Mouse (Mus musculus): ENCODE data around the gene Reln.

Gene Reln

GRCm38 (mm10) chr5:22344556-22344975 is at the start of gene Reln:
TSS of gene Reln (minus strand) at chr5:22344702.
- DNase-seq (ENCODE audit: low read depth, low spot score), result peak; percentile 51

GRCm38 (mm10) chr5:22388502-22388901 is 44.0 kb upstream of the Reln start:
- no peak for DNase-seq (ENCODE audit: low read depth, low spot score)

GRCm38 (mm10) chr5:22360510-22360909 is 16.0 kb upstream of the Reln start:
- no peak for DNase-seq (ENCODE audit: low read depth, low spot score)

GRCm38 (mm10) chr5:22348412-22348811 is 3.9 kb upstream of the Reln start:
- no peak for DNase-seq (ENCODE audit: low read depth, low spot score)

- no peak for DNase-seq (ENCODE audit: low read depth, low spot score)
Measured at GRCm38 (mm10) chr5:22347732-22348131, 3.2 kb upstream of the Reln start.

- DNase-seq (ENCODE audit: low read depth, low spot score), result no peak
Measured at GRCm38 (mm10) chr5:22345894-22346635, 1.6 kb upstream of the Reln start.

- DNase-seq (ENCODE audit: low read depth, low spot score), result no peak
Measured at GRCm38 (mm10) chr5:22344976-22345651, 612 bp upstream of the Reln start.

GRCm38 (mm10) chr5:22343843-22344555 is 503 bp downstream of the Reln start:
- DNase-seq (ENCODE audit: low read depth, low spot score), result no peak

GRCm38 (mm10) chr5:22343536-22343842 is 1.0 kb downstream of the Reln start:
- no peak for DNase-seq (ENCODE audit: low read depth, low spot score)

GRCm38 (mm10) chr5:22342461-22342860 is 2.0 kb downstream of the Reln start:
- no peak for DNase-seq (ENCODE audit: low read depth, low spot score)

GRCm38 (mm10) chr5:22340991-22341390 is 3.5 kb downstream of the Reln start:
- DNase-seq (ENCODE audit: low read depth, low spot score), result no peak

- DNase-seq (ENCODE audit: low read depth, low spot score), result no peak
Measured at GRCm38 (mm10) chr5:22335408-22335807, 9.1 kb downstream of the Reln start.

GRCm38 (mm10) chr5:22330802-22331201 is 13.7 kb downstream of the Reln start:
- DNase-seq (ENCODE audit: low read depth, low spot score), result no peak

GRCm38 (mm10) chr5:22328431-22329359 is 15.8 kb downstream of the Reln start:
- DNase-seq (ENCODE audit: low read depth, low spot score), result no peak

GRCm38 (mm10) chr5:22327170-22327569 is 17.3 kb downstream of the Reln start:
- no peak for DNase-seq (ENCODE audit: low read depth, low spot score)

- no peak for DNase-seq (ENCODE audit: low read depth, low spot score)
Measured at GRCm38 (mm10) chr5:22323801-22324200, 20.7 kb downstream of the Reln start.

GRCm38 (mm10) chr5:22317807-22318206 is 26.7 kb downstream of the Reln start:
- no peak for DNase-seq (ENCODE audit: low read depth, low spot score)

- DNase-seq (ENCODE audit: low read depth, low spot score), result no peak
Measured at GRCm38 (mm10) chr5:22316471-22316870, 28.0 kb downstream of the Reln start.

GRCm38 (mm10) chr5:22315990-22316389 is 28.5 kb downstream of the Reln start:
- DNase-seq (ENCODE audit: low read depth, low spot score), result no peak

GRCm38 (mm10) chr5:22312995-22313394 is 31.5 kb downstream of the Reln start:
- DNase-seq (ENCODE audit: low read depth, low spot score), result no peak

GRCm38 (mm10) chr5:22311046-22311445 is 33.5 kb downstream of the Reln start:
- DNase-seq (ENCODE audit: low read depth, low spot score), result no peak

- DNase-seq (ENCODE audit: low read depth, low spot score), result no peak
Measured at GRCm38 (mm10) chr5:22309001-22309400, 35.5 kb downstream of the Reln start.
